Mouse (Mus musculus): Measurements from ENCODE around the gene Cpxm1. TPM values are rescaled to one million over a fixed set of nuclear protein-coding genes. Genes with fewer than 3 reads are reported as not detected.

Cpxm1 gene
- 91.6 and 100 TPM in 2 replicates for polyA plus RNA-seq (2016; fragmentation: Nextera tagmentation; extraction: Ambion mirVana)

DNA sequence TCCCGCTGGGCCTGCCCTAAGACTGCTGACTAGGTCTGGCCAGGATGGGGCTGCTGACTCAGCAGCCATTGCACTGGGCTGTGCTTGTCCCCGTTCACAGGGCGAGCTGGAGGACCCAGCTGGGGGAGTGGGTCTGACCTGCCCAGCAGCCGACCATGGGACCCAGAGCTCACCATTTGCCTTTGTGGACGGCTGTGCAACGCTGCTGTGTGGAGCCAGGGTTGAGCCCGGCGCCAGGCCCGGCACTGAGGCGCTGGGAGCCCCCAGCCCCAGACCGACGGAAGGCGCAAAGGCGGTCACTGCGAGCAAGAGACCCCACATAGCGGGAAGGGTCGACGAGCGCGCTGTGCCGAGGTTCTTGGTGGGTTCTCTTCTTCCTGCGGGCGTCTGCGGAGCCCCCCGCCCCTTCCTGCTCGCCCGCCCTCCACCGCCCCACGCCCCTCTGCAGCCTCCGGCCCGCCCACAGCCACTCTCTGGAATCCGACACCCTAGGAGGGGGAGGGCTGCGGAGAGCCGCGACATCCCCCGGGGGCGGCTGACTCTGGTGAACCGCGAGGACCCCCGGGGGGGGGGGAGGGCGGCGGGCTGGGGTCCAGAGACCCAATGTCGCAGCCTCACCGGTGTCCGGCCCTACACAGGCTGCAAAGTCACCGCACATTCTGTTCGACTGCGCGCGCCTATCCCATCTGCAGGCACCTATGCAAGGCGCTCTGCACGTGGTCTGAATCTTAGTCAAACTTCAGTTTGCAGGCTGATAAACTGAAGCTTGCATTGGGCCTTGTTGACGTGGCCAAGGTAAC is at the start of gene Cpxm1:
TSS of gene Cpxm1 (minus strand) at position 389 of the 800 bp plus-strand sequence.
- peaks cover 38% of the 10 kb centered on the region for H3K36me3 ChIP-seq
- peak within 1 kb of the TSS; percentile 89 for H3K27ac ChIP-seq
- peak; percentile 91 for ATAC-seq (ENCODE audit: insufficient number of reproducible peaks, insufficient read depth, low FRiP score, low TSS enrichment, low read depth)
- H3K4me3 ChIP-seq (replicated peaks): peak within 1 kb of the TSS; percentile 72
- H3K4me1 ChIP-seq (replicated peaks): peaks cover 27% of the 10 kb centered on the region
- WGBS: under 1% methylated on average over 49 of the region's 53 CpGs
- no peaks in the 10 kb centered on the region for H3K27me3 ChIP-seq
- H3K9ac ChIP-seq (replicated peaks): peak within 1 kb of the TSS; percentile 91
- no peaks in the 10 kb centered on the region for H3K9me3 ChIP-seq
- peak within 1 kb of the TSS; percentile 82 for H3K4me2 ChIP-seq

GRCm38 (mm10) chr2:130442162-130442561 is 44.8 kb upstream of the Cpxm1 start:
- H3K27me3 ChIP-seq: no peaks in the 10 kb centered on the region
- no peaks in the 10 kb centered on the region for H3K9me3 ChIP-seq
- 86% methylated on average over 10 of the region's 10 CpGs for WGBS
- no peak overlapping the region for H3K4me3 ChIP-seq (replicated peaks)
- no peak for ATAC-seq (ENCODE audit: insufficient number of reproducible peaks, insufficient read depth, low FRiP score, low TSS enrichment, low read depth)
- no peak overlapping the region for H3K4me2 ChIP-seq
- H3K27ac ChIP-seq: no peak overlapping the region
- H3K36me3 ChIP-seq: peaks cover 85% of the 10 kb centered on the region
- H3K9ac ChIP-seq (replicated peaks): no peak overlapping the region
- H3K4me1 ChIP-seq (replicated peaks): no peaks in the 10 kb centered on the region

DNA sequence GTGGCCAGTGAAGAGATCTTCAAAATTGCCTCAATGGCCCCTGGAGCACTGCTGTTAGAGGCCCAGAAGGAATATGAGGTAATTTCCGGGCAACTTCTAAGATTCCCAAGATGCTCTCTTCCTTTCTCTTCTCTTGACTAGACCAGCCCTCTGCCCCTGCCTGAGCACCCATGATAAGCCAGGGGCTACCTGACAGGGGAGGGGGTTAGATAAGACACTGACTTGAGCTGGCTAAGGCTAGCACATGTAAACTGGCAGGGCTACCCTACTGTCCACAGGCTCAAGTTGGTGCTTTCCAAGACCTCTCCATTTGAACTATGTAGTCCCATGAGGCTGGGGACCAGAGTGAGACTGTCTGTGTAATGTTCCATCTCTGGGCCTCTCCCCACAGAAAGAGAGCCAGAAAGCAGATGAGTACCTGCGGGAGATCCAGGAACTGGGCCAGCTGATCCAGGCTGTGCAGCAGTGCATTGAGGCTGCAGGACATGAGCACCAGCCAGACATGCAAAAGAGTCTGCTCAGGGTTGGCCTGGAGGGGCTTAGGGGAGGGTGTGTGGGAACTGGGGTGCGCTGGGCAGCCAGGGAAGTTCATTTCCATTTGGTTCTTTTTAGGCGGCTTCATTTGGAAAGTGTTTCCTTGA is 42.6 kb upstream of the Cpxm1 start:
- H3K27ac ChIP-seq: no peak overlapping the region
- H3K36me3 ChIP-seq: peaks cover 78% of the 10 kb centered on the region
- no peak overlapping the region for H3K9ac ChIP-seq (replicated peaks)
- no peaks in the 10 kb centered on the region for H3K4me1 ChIP-seq (replicated peaks)
- H3K4me3 ChIP-seq (replicated peaks): no peak overlapping the region
- no peak overlapping the region for H3K4me2 ChIP-seq
- no peak for ATAC-seq (ENCODE audit: insufficient number of reproducible peaks, insufficient read depth, low FRiP score, low TSS enrichment, low read depth)
- WGBS: 93% methylated on average over 4 of the region's 4 CpGs
- no peaks in the 10 kb centered on the region for H3K27me3 ChIP-seq
- no peaks in the 10 kb centered on the region for H3K9me3 ChIP-seq

DNA sequence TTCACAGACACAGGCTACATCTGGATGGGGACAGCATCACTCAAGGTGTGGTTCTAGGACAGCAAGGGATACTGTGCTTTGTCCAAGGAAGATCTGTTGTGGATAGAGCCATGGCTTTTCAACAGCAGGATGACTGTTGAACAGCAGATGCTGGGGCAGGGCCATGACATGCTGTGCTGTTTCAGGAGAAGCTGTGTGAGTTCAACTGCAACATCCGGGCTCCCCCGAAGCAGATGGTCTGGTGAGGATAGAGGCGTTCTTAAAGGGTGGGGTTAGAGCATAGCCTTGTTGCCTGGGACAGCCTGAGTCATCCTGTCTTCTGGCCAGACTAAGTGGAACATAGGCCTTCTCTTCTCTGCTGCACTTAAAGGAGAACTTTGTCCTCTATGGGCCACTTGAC is 41.5 kb upstream of the Cpxm1 start:
- 88% methylated on average over 3 of the region's 3 CpGs for WGBS
- Histone ChIP-seq H3K9me3 (no peaks in the 10 kb centered on the region), H3K4me2 (no peak overlapping the region), H3K4me1 (replicated peaks) (no peaks in the 10 kb centered on the region), H3K9ac (replicated peaks) (no peak overlapping the region), H3K27ac (no peak overlapping the region), H3K27me3 (no peaks in the 10 kb centered on the region), H3K36me3 (peaks cover 67% of the 10 kb centered on the region), H3K4me3 (replicated peaks) (no peak overlapping the region)
- ATAC-seq (ENCODE audit: insufficient number of reproducible peaks, insufficient read depth, low FRiP score, low TSS enrichment, low read depth): no peak

- 95% methylated on average over 1 of the region's 1 CpGs for WGBS
- peaks cover 53% of the 10 kb centered on the region for H3K36me3 ChIP-seq
- ATAC-seq (ENCODE audit: insufficient number of reproducible peaks, insufficient read depth, low FRiP score, low TSS enrichment, low read depth): no peak
Observed at GRCm38 (mm10) chr2:130436769-130437168, 39.4 kb upstream of the Cpxm1 start.

DNA sequence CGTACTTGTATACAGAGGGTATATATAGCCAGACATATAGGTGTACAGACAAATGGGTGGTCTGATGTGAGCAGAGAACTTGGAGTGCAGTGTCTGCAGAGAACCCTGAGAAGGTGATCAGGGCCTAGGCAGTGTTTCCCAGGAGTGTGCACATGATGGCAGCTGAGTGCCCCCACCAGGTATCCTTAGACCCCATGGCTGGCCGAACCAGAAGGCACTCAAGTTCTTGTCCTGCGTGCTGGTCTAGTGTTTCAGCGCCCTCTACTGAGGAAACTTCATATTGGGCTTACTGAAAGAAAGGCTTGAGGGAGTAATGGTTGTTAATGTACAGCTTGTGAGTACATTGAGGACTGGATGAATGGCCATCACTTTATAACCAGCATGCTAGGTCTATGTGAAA is 35.8 kb upstream of the Cpxm1 start:
- H3K27ac ChIP-seq: no peak overlapping the region

More at GRCm38 (mm10) chr2:130436769-130437168, 39.4 kb upstream of the Cpxm1 start:
- Histone ChIP-seq H3K27me3 (no peaks in the 10 kb centered on the region), H3K4me3 (replicated peaks) (no peak overlapping the region), H3K27ac (no peak overlapping the region), H3K4me2 (no peak overlapping the region), H3K9me3 (no peaks in the 10 kb centered on the region), H3K9ac (replicated peaks) (no peak overlapping the region), H3K4me1 (replicated peaks) (no peaks in the 10 kb centered on the region)

GRCm38 (mm10) chr2:130432157-130432556 is 34.8 kb upstream of the Cpxm1 start:
- Histone ChIP-seq H3K36me3 (peaks cover 28% of the 10 kb centered on the region), H3K9me3 (no peaks in the 10 kb centered on the region), H3K4me1 (replicated peaks) (no peaks in the 10 kb centered on the region), H3K27me3 (no peaks in the 10 kb centered on the region), H3K9ac (replicated peaks) (no peak overlapping the region), H3K4me3 (replicated peaks) (no peak overlapping the region), H3K27ac (no peak overlapping the region), H3K4me2 (no peak overlapping the region)
- 85% methylated on average over 3 of the region's 3 CpGs for WGBS
- no peak for ATAC-seq (ENCODE audit: insufficient number of reproducible peaks, insufficient read depth, low FRiP score, low TSS enrichment, low read depth)

More for the DNA sequence above, 35.8 kb upstream of the Cpxm1 start:
- ATAC-seq (ENCODE audit: insufficient number of reproducible peaks, insufficient read depth, low FRiP score, low TSS enrichment, low read depth): peak; percentile 47; the same call in 1 of the 2 replicates
- H3K27me3 ChIP-seq: no peaks in the 10 kb centered on the region
- peaks cover 34% of the 10 kb centered on the region for H3K36me3 ChIP-seq
- H3K4me1 ChIP-seq (replicated peaks): no peaks in the 10 kb centered on the region
- H3K9me3 ChIP-seq: no peaks in the 10 kb centered on the region
- H3K9ac ChIP-seq (replicated peaks): no peak overlapping the region
- 30% methylated on average over 4 of the region's 4 CpGs for WGBS
- no peak overlapping the region for H3K4me3 ChIP-seq (replicated peaks)
- no peak overlapping the region for H3K4me2 ChIP-seq

GRCm38 (mm10) chr2:130430484-130430883 is 33.1 kb upstream of the Cpxm1 start:
- 79% methylated on average over 3 of the region's 3 CpGs for WGBS
- no peaks in the 10 kb centered on the region for H3K27me3 ChIP-seq
- ATAC-seq (ENCODE audit: insufficient number of reproducible peaks, insufficient read depth, low FRiP score, low TSS enrichment, low read depth): no peak
- no peaks in the 10 kb centered on the region for H3K9me3 ChIP-seq
- no peak overlapping the region for H3K4me2 ChIP-seq
- no peak overlapping the region for H3K4me3 ChIP-seq (replicated peaks)
- no peak overlapping the region for H3K27ac ChIP-seq
- H3K9ac ChIP-seq (replicated peaks): no peak overlapping the region
- peaks cover 27% of the 10 kb centered on the region for H3K36me3 ChIP-seq
- H3K4me1 ChIP-seq (replicated peaks): peaks cover under 1% of the 10 kb centered on the region; the same call in 1 of the 2 replicates

DNA sequence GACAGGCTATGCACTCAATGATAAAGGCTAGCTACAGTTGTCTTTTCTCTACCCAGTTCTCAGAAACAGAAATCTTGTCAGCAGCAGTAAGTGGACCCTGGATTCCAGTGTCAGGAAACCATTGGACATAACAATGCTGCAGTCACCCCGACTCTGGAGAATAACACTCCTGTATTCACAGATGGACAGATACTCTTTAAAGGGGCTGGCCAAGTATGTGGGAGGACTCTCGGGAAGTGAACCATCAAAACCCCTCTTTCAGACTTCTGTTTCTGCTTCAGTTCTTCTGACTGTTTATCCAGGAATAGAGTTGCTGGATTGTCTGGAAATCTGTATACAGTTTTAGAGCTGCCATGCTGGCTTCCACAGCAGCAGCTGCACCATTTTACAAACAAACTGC is 32.5 kb upstream of the Cpxm1 start:
- peaks cover 6% of the 10 kb centered on the region for H3K4me1 ChIP-seq (replicated peaks)
- no peak overlapping the region for H3K4me3 ChIP-seq (replicated peaks)
- H3K9me3 ChIP-seq: no peaks in the 10 kb centered on the region
- no peak for ATAC-seq (ENCODE audit: insufficient number of reproducible peaks, insufficient read depth, low FRiP score, low TSS enrichment, low read depth)
- no peaks in the 10 kb centered on the region for H3K27me3 ChIP-seq
- no peak overlapping the region for H3K4me2 ChIP-seq
- peaks cover 27% of the 10 kb centered on the region for H3K36me3 ChIP-seq
- H3K9ac ChIP-seq (replicated peaks): no peak overlapping the region
- 84% methylated on average over 2 of the region's 2 CpGs for WGBS
- no peak overlapping the region for H3K27ac ChIP-seq

DNA sequence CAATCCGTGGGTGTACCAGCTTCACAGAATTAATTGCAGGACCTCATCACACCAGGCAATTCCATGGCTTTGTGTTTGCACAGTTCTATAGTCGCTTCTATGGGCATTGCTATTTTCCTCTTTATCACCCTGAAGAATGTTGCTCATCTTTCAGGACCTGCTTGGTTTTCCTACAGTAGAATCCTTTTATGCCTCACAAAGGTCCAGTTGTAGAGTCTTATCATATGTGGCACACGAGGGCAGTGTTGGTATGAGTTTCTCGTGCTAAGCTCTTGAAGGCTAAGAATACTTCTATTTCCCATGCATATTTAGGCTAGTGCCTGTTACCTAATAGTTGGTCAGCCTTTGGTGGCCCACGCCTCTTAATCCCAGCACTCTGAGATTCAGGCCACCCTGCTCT is 27.7 kb upstream of the Cpxm1 start:
- Histone ChIP-seq H3K27ac (no peak overlapping the region), H3K9ac (replicated peaks) (peak overlapping the region; percentile 74), H3K4me1 (replicated peaks) (peaks cover 14% of the 10 kb centered on the region), H3K36me3 (peaks cover 29% of the 10 kb centered on the region; the same call in 1 of the 2 replicates), H3K27me3 (no peaks in the 10 kb centered on the region), H3K4me2 (peak overlapping the region; percentile 78), H3K9me3 (no peaks in the 10 kb centered on the region), H3K4me3 (replicated peaks) (peak overlapping the region; percentile 86)
- 55% methylated on average over 5 of the region's 5 CpGs for WGBS
- ATAC-seq (ENCODE audit: insufficient number of reproducible peaks, insufficient read depth, low FRiP score, low TSS enrichment, low read depth): no peak

GRCm38 (mm10) chr2:130424126-130424853 is 26.9 kb upstream of the Cpxm1 start, which contains the start of the genes Vps16 and Pced1a:
TSS of gene Vps16 (plus strand) at chr2:130424339.
TSS of gene Pced1a (minus strand) at chr2:130424701.
- peak within 1 kb of the TSS; percentile 93 for H3K27ac ChIP-seq
- H3K36me3 ChIP-seq: peaks cover 28% of the 10 kb centered on the region
- peak; percentile 94 for ATAC-seq (ENCODE audit: insufficient number of reproducible peaks, insufficient read depth, low FRiP score, low TSS enrichment, low read depth)
- H3K4me1 ChIP-seq (replicated peaks): peaks cover 14% of the 10 kb centered on the region
- H3K9me3 ChIP-seq: no peaks in the 10 kb centered on the region
- peak within 1 kb of the TSS; percentile 78 for H3K4me2 ChIP-seq
- H3K27me3 ChIP-seq: no peaks in the 10 kb centered on the region
- H3K4me3 ChIP-seq (replicated peaks): peak within 1 kb of the TSS; percentile 86
- whole genome bisulfite sequencing: under 1% methylated on average over 58 of the region's 58 CpGs
- peak within 1 kb of the TSS; percentile 74 for H3K9ac ChIP-seq (replicated peaks)
